22 mouse cellular contexts compared by ENCODE assay signal in genomic region chr1:95356904-95357303, GRCm38 (mm10). TPM values are rescaled to one million over a fixed set of nuclear protein-coding genes. Genes with fewer than 3 reads are reported as not detected.
DNase-seq lines count a peak whose midpoint lies in the region; ATAC-seq and TF ChIP-seq lines count a peak whose summit lies in the region.
"Had no signal": no experiment of that assay in that cellular context is flagged by ENCODE, and none has a peak within 500 bp of the region (broad histone marks: within the 10 kb centered on the region; RNA-seq: fewer than 3 reads in every experiment).

No protein-coding gene starts in this region.

- no peak overlapping the region for H3K4me2 ChIP-seq in kidney, embryonic 16.5 days (replicated peaks; ENCODE audit: low read depth, low read length)
- no peak overlapping the region for H3K4me2 ChIP-seq in kidney, embryonic 14.5 days (replicated peaks; ENCODE audit: low read depth, low read length)
- H3K4me2 ChIP-seq in lung, embryonic 14.5 days = no peak overlapping the region
- H3K4me2 ChIP-seq: hindbrain, embryonic 12.5 days; limb, embryonic 13.5 days; liver, embryonic 12.5 days; midbrain, embryonic 13.5 days; neural tube, embryonic 12.5 days had no signal

- no peak overlapping the region for H3K4me3 ChIP-seq in kidney, embryonic 16.5 days (ENCODE audit: low read length)
- no peak overlapping the region for H3K4me3 ChIP-seq in kidney, embryonic 14.5 days (ENCODE audit: low read length)
- H3K4me3 ChIP-seq in lung, embryonic 14.5 days (ENCODE audit: low read depth, low read length) = no peak overlapping the region
- H3K4me3 ChIP-seq: hindbrain, embryonic 12.5 days; limb, embryonic 13.5 days; liver, embryonic 12.5 days; midbrain, embryonic 13.5 days; neural tube, embryonic 12.5 days had no signal

- H3K27me3 ChIP-seq in kidney, embryonic 16.5 days (ENCODE audit: insufficient read depth, low read length) = no peaks in the 10 kb centered on the region
- no peaks in the 10 kb centered on the region for H3K27me3 ChIP-seq in kidney, embryonic 14.5 days (ENCODE audit: control insufficient read depth, insufficient read depth, low read length)
- no peaks in the 10 kb centered on the region for H3K27me3 ChIP-seq in lung, embryonic 14.5 days (ENCODE audit: insufficient read depth, low read length)
- H3K27me3 ChIP-seq: hindbrain, embryonic 12.5 days; limb, embryonic 13.5 days; liver, embryonic 12.5 days; midbrain, embryonic 13.5 days; neural tube, embryonic 12.5 days had no signal

- H3K9ac ChIP-seq in kidney, embryonic 16.5 days (replicated peaks; ENCODE audit: low read length) = no peak overlapping the region
- H3K9ac ChIP-seq in kidney, embryonic 14.5 days (ENCODE audit: low read depth, low read length) = no peak overlapping the region
- H3K9ac ChIP-seq in lung, embryonic 14.5 days = no peak overlapping the region
- H3K9ac ChIP-seq: hindbrain, embryonic 12.5 days; limb, embryonic 13.5 days; liver, embryonic 12.5 days; midbrain, embryonic 13.5 days; neural tube, embryonic 12.5 days had no signal

- H3K36me3 ChIP-seq in kidney, embryonic 16.5 days (ENCODE audit: insufficient read depth, low read length) = no peaks in the 10 kb centered on the region
- H3K36me3 ChIP-seq in kidney, embryonic 14.5 days (ENCODE audit: control insufficient read depth, insufficient read depth, low read length) = no peaks in the 10 kb centered on the region
- no peaks in the 10 kb centered on the region for H3K36me3 ChIP-seq in lung, embryonic 14.5 days (ENCODE audit: insufficient read depth)
- H3K36me3 ChIP-seq: hindbrain, embryonic 12.5 days; limb, embryonic 13.5 days; liver, embryonic 12.5 days; midbrain, embryonic 13.5 days; neural tube, embryonic 12.5 days had no signal

- H3K27ac ChIP-seq in kidney, embryonic 16.5 days (ENCODE audit: low read length) = no peak overlapping the region
- H3K27ac ChIP-seq in kidney, embryonic 14.5 days (ENCODE audit: low read depth, low read length) = no peak overlapping the region
- H3K27ac ChIP-seq in lung, embryonic 14.5 days (ENCODE audit: low read depth) = no peak overlapping the region
- H3K27ac ChIP-seq: hindbrain, embryonic 12.5 days; limb, embryonic 13.5 days; liver, embryonic 12.5 days; midbrain, embryonic 13.5 days; neural tube, embryonic 12.5 days had no signal

- TF ChIP-seq CTCF in lung, embryonic 14.5 days (IDR thresholded peaks at IDR 0.05; ENCODE audit: low read depth) = no peak

- 51% methylated on average over 4 of the region's 4 CpGs for whole genome bisulfite sequencing in kidney, embryonic 16.5 days
- 59% methylated on average over 4 of the region's 4 CpGs for WGBS in kidney, embryonic 14.5 days
- 32% methylated on average over 4 of the region's 4 CpGs for WGBS in lung, embryonic 14.5 days

- no peaks in the 10 kb centered on the region for H3K9me3 ChIP-seq in kidney, embryonic 16.5 days (ENCODE audit: low read length)
- H3K9me3 ChIP-seq in kidney, embryonic 14.5 days (ENCODE audit: control insufficient read depth, low read length) = no peaks in the 10 kb centered on the region
- H3K9me3 ChIP-seq in lung, embryonic 14.5 days (ENCODE audit: low read depth, low read length) = no peaks in the 10 kb centered on the region
- H3K9me3 ChIP-seq: hindbrain, embryonic 12.5 days; limb, embryonic 13.5 days; liver, embryonic 12.5 days; midbrain, embryonic 13.5 days; neural tube, embryonic 12.5 days had no signal

- no peaks in the 10 kb centered on the region for H3K4me1 ChIP-seq in kidney, embryonic 16.5 days (ENCODE audit: insufficient read depth, low read length)
- no peaks in the 10 kb centered on the region for H3K4me1 ChIP-seq in kidney, embryonic 14.5 days (ENCODE audit: control insufficient read depth, insufficient read depth, low read length)
- H3K4me1 ChIP-seq in lung, embryonic 14.5 days (ENCODE audit: insufficient read depth) = no peaks in the 10 kb centered on the region
- H3K4me1 ChIP-seq: hindbrain, embryonic 12.5 days; limb, embryonic 13.5 days; liver, embryonic 12.5 days; midbrain, embryonic 13.5 days; neural tube, embryonic 12.5 days had no signal

- DNase-seq in embryo, embryonic 11 days = peak; percentile 2
- no peak for DNase-seq in embryo, embryonic 9.5 days (ENCODE audit: extremely low spot score)
- DNase-seq in lung, embryonic 14.5 days = peak; percentile 70
- no peak for DNase-seq in lung, adult 18-20 months
- DNase-seq in mesoderm, embryonic 11.5 days (ENCODE audit: low read depth, low spot score) = peak; percentile 41
- no peak for DNase-seq in right cerebral cortex, adult 2 months (ENCODE audit: low spot score in 2 of 2)
- DNase-seq: cerebellum, adult 2 months; cerebellum, postnatal 25 days; gastrocnemius, postnatal 10 days; heart, adult 11 months; kidney, adult 11 months; lung, adult 2 months; right cerebral cortex, postnatal 25 days; spleen, adult 18-20 months had no signal

- peak; percentile 31; the same call in 1 of the 2 replicates for ATAC-seq in kidney, embryonic 16.5 days (ENCODE audit: low FRiP score, low TSS enrichment)
- no peak for ATAC-seq in kidney, embryonic 14.5 days (ENCODE audit: low FRiP score, low TSS enrichment)
- no peak for ATAC-seq in lung, embryonic 14.5 days (ENCODE audit: insufficient read depth)
- ATAC-seq: forebrain, embryonic 14.5 days; liver, embryonic 12.5 days; midbrain, embryonic 13.5 days had no signal

RNA-seq across cellular contexts. Expression of gene Fam174a, which starts 43.5 kb away (rescaled TPM):
- 24.5 and 27.9 TPM in 2 replicates for polyA plus RNA-seq in kidney, embryonic 16.5 days (2015; fragmentation: Nextera tagmentation; extraction: Ambion mirVana)
- 25.1 and 31.4 TPM in 2 replicates for polyA plus RNA-seq in kidney, embryonic 14.5 days (2014; fragmentation: Nextera tagmentation; extraction: Ambion mirVana)
- polyA plus RNA-seq in lung, embryonic 14.5 days (2014; fragmentation: Nextera tagmentation; extraction: Ambion mirVana) = 29.5 and 30.6 TPM in 2 replicates

Comparison
In these comparisons a context has a peak if more than half of its experiments do, and no peak if none do; other contexts are left out.
1. DNase-seq: peak in embryo, embryonic 11 days (single experiment), lung, embryonic 14.5 days (single experiment) and mesoderm, embryonic 11.5 days (single experiment); none in embryo, embryonic 9.5 days (single experiment), lung, adult 18-20 months (0 of 2) and right cerebral cortex, adult 2 months (0 of 2).